Mouse (Mus musculus): ENCODE results near the gene Defb6.

Gene Defb6

GRCm38 (mm10) chr8:19225161-19225560 is at the start of gene Defb6:
Gene Defb6, plus strand, starts transcription at chr8:19225478.
- no peak for DNase-seq (ENCODE audit: low spot score)

- no peak for DNase-seq (ENCODE audit: low spot score)
Measured at GRCm38 (mm10) chr8:19238101-19238500, 12.8 kb downstream of the Defb6 start.

- no peak for DNase-seq (ENCODE audit: low spot score)
Measured at GRCm38 (mm10) chr8:19239616-19240015, 14.3 kb downstream of the Defb6 start, which contains the start of gene Defb46. Gene Defb46, plus strand, starts transcription at chr8:19239916.

- no peak for DNase-seq (ENCODE audit: low spot score)
Measured at GRCm38 (mm10) chr8:19247280-19247679, 22.0 kb downstream of the Defb6 start, which contains the start of gene Defb5. Gene Defb5, plus strand, starts transcription at chr8:19247580.

GRCm38 (mm10) chr8:19258136-19258535 is 32.9 kb downstream of the Defb6 start:
- no peak for DNase-seq (ENCODE audit: low spot score)

- DNase-seq (ENCODE audit: low spot score): no peak
Measured at GRCm38 (mm10) chr8:19259667-19260066, 34.4 kb downstream of the Defb6 start.
